ENCODE assay signal across 7 mouse cellular contexts in the genomic region with DNA sequence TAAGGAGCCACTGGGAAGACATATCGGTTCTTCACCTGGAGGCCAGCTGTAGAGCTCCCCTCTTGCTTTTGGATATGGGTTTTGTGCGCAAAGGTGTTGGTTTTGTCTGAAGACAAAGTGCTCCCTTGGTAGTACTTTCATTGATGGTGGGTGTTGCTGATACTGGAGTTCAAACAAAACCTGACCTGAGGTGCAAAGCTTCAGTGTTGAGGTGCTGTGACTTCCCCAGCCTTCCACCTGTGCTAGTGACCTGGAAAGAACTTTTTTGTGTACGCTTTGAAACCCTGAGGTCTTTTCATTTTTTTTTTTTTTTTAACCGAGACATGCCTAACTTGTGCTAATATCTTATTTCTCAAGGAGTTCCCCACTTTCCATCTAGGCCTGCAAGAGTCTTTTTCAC. TPM values are rescaled to one million over a fixed set of nuclear protein-coding genes. Genes with fewer than 3 reads are reported as not detected.
DNase-seq lines count a peak whose midpoint lies in the region; ATAC-seq and TF ChIP-seq lines count a peak whose summit lies in the region.

No protein-coding gene starts in this region.

- H3K36me3 ChIP-seq in lung, embryonic 15.5 days = no peaks in the 10 kb centered on the region
- H3K36me3 ChIP-seq in forebrain, embryonic 15.5 days = no peaks in the 10 kb centered on the region
- no peaks in the 10 kb centered on the region for H3K36me3 ChIP-seq in limb, embryonic 14.5 days (ENCODE audit: control insufficient read depth, insufficient read depth, low read length)
- H3K36me3 ChIP-seq in stomach, embryonic 14.5 days (ENCODE audit: control insufficient read depth, insufficient read depth, low read length) = no peaks in the 10 kb centered on the region

- 70% methylated on average over 4 of the region's 4 CpGs for WGBS in lung, embryonic 15.5 days
- WGBS in forebrain, embryonic 15.5 days = 88% methylated on average over 4 of the region's 4 CpGs
- WGBS in limb, embryonic 14.5 days = 78% methylated on average over 4 of the region's 4 CpGs
- WGBS in stomach, embryonic 14.5 days = 75% methylated on average over 4 of the region's 4 CpGs

- no peaks in the 10 kb centered on the region for H3K9me3 ChIP-seq in lung, embryonic 15.5 days
- H3K9me3 ChIP-seq in forebrain, embryonic 15.5 days = no peaks in the 10 kb centered on the region
- no peaks in the 10 kb centered on the region for H3K9me3 ChIP-seq in limb, embryonic 14.5 days (ENCODE audit: control insufficient read depth, low read length)
- H3K9me3 ChIP-seq in stomach, embryonic 14.5 days (ENCODE audit: control insufficient read depth, low read depth, low read length) = no peaks in the 10 kb centered on the region

- TF ChIP-seq POLR2A in limb, embryonic 14.5 days (IDR thresholded peaks at IDR 0.05; ENCODE audit: borderline replicate concordance, extremely low read depth, insufficient read depth, insufficient read length) = no peak

- H3K9ac ChIP-seq in lung, embryonic 15.5 days = no peak overlapping the region
- peak overlapping the region; percentile 92 for H3K9ac ChIP-seq in forebrain, embryonic 15.5 days (replicated peaks)
- peak overlapping the region; percentile 99; the same call in 1 of the 2 replicates for H3K9ac ChIP-seq in limb, embryonic 14.5 days (ENCODE audit: low read depth, low read length, severe bottlenecking)
- no peak overlapping the region for H3K9ac ChIP-seq in stomach, embryonic 14.5 days (replicated peaks; ENCODE audit: low read depth, low read length)

- peak overlapping the region; percentile 96 for H3K4me3 ChIP-seq in lung, embryonic 15.5 days
- H3K4me3 ChIP-seq in forebrain, embryonic 15.5 days = peak overlapping the region; percentile 79
- H3K4me3 ChIP-seq in limb, embryonic 14.5 days (replicated peaks; ENCODE audit: low read length) = peak overlapping the region; percentile 87
- H3K4me3 ChIP-seq in stomach, embryonic 14.5 days (ENCODE audit: low read depth, low read length) = peak overlapping the region; percentile 69; the same call in 1 of the 2 replicates

- H3K27ac ChIP-seq in lung, embryonic 15.5 days = no peak overlapping the region
- H3K27ac ChIP-seq in forebrain, embryonic 15.5 days (replicated peaks) = peak overlapping the region; percentile 95; the same call in 1 of the 2 replicates
- peak overlapping the region; percentile 97; the same call in 1 of the 2 replicates for H3K27ac ChIP-seq in limb, embryonic 14.5 days (replicated peaks; ENCODE audit: low read depth, low read length)
- no peak overlapping the region; the same call in 1 of the 2 replicates for H3K27ac ChIP-seq in stomach, embryonic 14.5 days (ENCODE audit: low read length)

- peak overlapping the region; percentile 65 for H3K4me2 ChIP-seq in lung, embryonic 15.5 days
- peak overlapping the region; percentile 63 for H3K4me2 ChIP-seq in forebrain, embryonic 15.5 days (replicated peaks)
- peak overlapping the region; percentile 68 for H3K4me2 ChIP-seq in limb, embryonic 14.5 days (replicated peaks; ENCODE audit: low read depth, low read length, severe bottlenecking)
- H3K4me2 ChIP-seq in stomach, embryonic 14.5 days (replicated peaks; ENCODE audit: low read depth, low read length) = peak overlapping the region; percentile 68

- no peak for ATAC-seq in lung, embryonic 15.5 days (ENCODE audit: borderline replicate concordance, extremely low read depth, low FRiP score, low TSS enrichment)
- no peak for ATAC-seq in forebrain, embryonic 15.5 days (replicated peaks)
- no peak for ATAC-seq in limb, embryonic 14.5 days (ENCODE audit: low FRiP score, low read depth)
- ATAC-seq in stomach, embryonic 14.5 days (ENCODE audit: insufficient number of reproducible peaks, insufficient read depth, low FRiP score, low read depth) = no peak

- H3K4me1 ChIP-seq in lung, embryonic 15.5 days = peaks cover 15% of the 10 kb centered on the region
- peaks cover 41% of the 10 kb centered on the region for H3K4me1 ChIP-seq in forebrain, embryonic 15.5 days
- H3K4me1 ChIP-seq in limb, embryonic 14.5 days (ENCODE audit: control insufficient read depth, insufficient read depth, low read length) = peaks cover 9% of the 10 kb centered on the region
- H3K4me1 ChIP-seq in stomach, embryonic 14.5 days (ENCODE audit: control insufficient read depth, insufficient read depth, low read length) = peaks cover 15% of the 10 kb centered on the region; the same call in 1 of the 2 replicates

- DNase-seq in lung, postnatal 25 days (ENCODE audit: low spot score) = no peak
- no peak for DNase-seq in limb, embryonic 14.5 days (ENCODE audit: low spot score)
- no peak for DNase-seq in cerebellum, postnatal 14 days
- DNase-seq in thymus, postnatal 0 days (ENCODE audit: low spot score) = no peak

- H3K27me3 ChIP-seq in lung, embryonic 15.5 days = no peaks in the 10 kb centered on the region
- no peaks in the 10 kb centered on the region for H3K27me3 ChIP-seq in forebrain, embryonic 15.5 days
- no peaks in the 10 kb centered on the region for H3K27me3 ChIP-seq in limb, embryonic 14.5 days (ENCODE audit: control insufficient read depth, insufficient read depth, low read length)
- H3K27me3 ChIP-seq in stomach, embryonic 14.5 days (ENCODE audit: control insufficient read depth, insufficient read depth, low read length) = no peaks in the 10 kb centered on the region

RNA-seq across cellular contexts. Expression of a gene that starts 1.6 kb away (rescaled TPM):
- 40.0 and 42.2 TPM in 2 replicates for polyA plus RNA-seq in lung, embryonic 15.5 days (2015; fragmentation: Nextera tagmentation; extraction: Ambion mirVana)
- polyA plus RNA-seq in forebrain, embryonic 15.5 days (2015; fragmentation: Nextera tagmentation; extraction: Ambion mirVana) = 47.5 and 49.2 TPM in 2 replicates
- 38.0 and 39.4 TPM in 2 replicates for polyA plus RNA-seq in limb, embryonic 14.5 days (2012; rRNA removed)
- polyA plus RNA-seq in limb, embryonic 14.5 days (2014; fragmentation: Nextera tagmentation; extraction: Ambion mirVana) = 50.5 and 54.1 TPM in 2 replicates
- polyA plus RNA-seq in stomach, embryonic 14.5 days (2014; fragmentation: Nextera tagmentation; extraction: Ambion mirVana) = 74.2 and 86.0 TPM in 2 replicates
- polyA plus RNA-seq in thymus, postnatal 0 days (2015; fragmentation: Nextera tagmentation; extraction: Ambion mirVana) = 19.6 and 24.7 TPM in 2 replicates

RNA-seq across cellular contexts. Expression of a gene that starts 20.3 kb away (rescaled TPM):
- 0.49 TPM in 1 of 2 replicates, not detected in the other for polyA plus RNA-seq in lung, embryonic 15.5 days (2015; fragmentation: Nextera tagmentation; extraction: Ambion mirVana)
- not detected in 2 replicates for polyA plus RNA-seq in forebrain, embryonic 15.5 days (2015; fragmentation: Nextera tagmentation; extraction: Ambion mirVana)
- 1.3 and 1.5 TPM in 2 replicates for polyA plus RNA-seq in limb, embryonic 14.5 days (2012; rRNA removed)
- polyA plus RNA-seq in limb, embryonic 14.5 days (2014; fragmentation: Nextera tagmentation; extraction: Ambion mirVana) = 0.62 and 0.91 TPM in 2 replicates
- polyA plus RNA-seq in stomach, embryonic 14.5 days (2014; fragmentation: Nextera tagmentation; extraction: Ambion mirVana) = not detected in 2 replicates
- 0.31 TPM in 1 of 2 replicates, not detected in the other for polyA plus RNA-seq in thymus, postnatal 0 days (2015; fragmentation: Nextera tagmentation; extraction: Ambion mirVana)

Comparison
In these comparisons a context has a peak if more than half of its experiments do, and no peak if none do; other contexts are left out.
1. H3K27ac ChIP-seq: peak in forebrain, embryonic 15.5 days (single experiment) and limb, embryonic 14.5 days (single experiment); none in lung, embryonic 15.5 days (single experiment) and stomach, embryonic 14.5 days (single experiment).
2. H3K9ac ChIP-seq: peak in forebrain, embryonic 15.5 days (single experiment) and limb, embryonic 14.5 days (single experiment); none in lung, embryonic 15.5 days (single experiment) and stomach, embryonic 14.5 days (single experiment).
3. Peak in every context shown above with its lines, with median percentiles within 50 percentile points of each other: H3K4me2 ChIP-seq and H3K4me3 ChIP-seq.